Mouse (Mus musculus): ENCODE measurements around the gene Gtdc1.

Gtdc1 gene

GRCm38 (mm10) chr2:44569140-44569952 lies 358.1 kb downstream of the Gtdc1 start:
- no peak for DNase-seq

DNA sequence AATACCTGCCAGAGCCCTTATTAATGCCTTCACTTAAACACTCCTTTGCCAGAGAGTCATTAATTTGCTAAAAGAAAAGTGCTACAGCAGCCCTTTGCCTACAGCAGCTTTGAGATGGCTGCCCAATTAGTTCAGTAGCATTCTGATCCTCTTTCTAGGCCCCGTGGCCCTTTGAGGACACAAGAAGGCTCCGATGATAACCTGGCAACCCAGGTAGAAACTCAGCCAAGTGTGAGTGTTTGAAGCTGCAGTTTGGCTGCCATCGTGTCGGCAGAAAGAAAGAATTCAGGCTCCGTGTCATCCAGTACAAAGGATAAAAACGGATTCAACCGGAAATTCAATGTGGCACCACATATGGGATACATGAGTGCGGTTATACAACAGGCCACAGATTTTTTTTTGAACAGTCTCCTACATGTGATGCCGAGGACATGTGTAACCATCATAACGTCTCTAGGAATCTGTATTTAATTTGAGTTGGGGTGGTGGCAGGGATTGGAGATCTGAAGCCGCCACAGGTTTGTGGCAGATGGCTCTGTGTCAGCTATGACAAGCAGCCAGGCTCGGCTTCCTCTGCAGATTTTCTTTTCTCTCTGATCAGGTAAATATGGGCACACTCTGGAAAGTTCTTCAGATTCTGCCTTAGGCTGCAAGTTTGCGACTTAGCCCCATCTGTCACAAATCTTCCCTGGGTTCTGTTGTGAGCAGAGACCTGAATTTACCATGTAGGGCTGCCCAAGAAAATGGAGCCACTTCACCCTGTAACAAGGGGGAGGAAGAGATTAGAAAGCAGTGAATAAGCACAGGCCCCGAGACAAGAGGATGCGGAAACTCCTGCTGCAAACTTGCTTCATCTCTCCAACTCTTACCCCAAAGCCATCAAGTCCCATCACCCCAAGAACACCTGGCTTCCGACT lies 362.4 kb downstream of the Gtdc1 start:
- DNase-seq: no peak

GRCm38 (mm10) chr2:44561789-44562188 lies 365.7 kb downstream of the Gtdc1 start:
- no peak for DNase-seq

- no peak for DNase-seq
Measured at GRCm38 (mm10) chr2:44559242-44559944, 368.1 kb downstream of the Gtdc1 start.

DNA sequence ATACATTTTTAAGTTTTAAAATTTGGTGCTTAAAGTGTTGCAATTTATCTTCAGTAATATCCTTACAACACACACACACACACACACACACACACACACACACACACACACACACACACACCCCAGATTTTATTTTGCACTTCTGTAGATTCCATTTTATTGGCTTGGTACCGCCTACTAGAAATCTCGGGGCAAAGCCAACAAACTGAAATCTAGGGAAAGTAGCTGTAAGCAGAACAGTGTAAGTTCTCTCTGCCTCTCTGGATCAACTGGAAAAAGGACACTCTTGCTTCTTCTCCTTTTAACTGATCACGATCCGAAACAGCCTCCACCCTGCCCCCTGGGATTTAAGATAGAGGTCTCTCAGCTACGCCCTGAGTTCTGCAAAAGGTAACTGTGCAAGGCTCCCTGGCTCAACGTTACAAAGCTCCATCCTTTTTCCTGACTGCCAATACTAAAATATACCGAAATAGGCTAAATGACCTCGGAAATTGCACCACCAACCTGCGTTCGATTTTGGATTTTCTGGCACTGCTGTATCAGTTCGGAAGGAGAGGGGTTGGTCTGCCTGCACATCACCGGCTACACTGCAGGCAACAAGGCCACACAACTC lies 369.7 kb downstream of the Gtdc1 start:
- DNase-seq: no peak

GRCm38 (mm10) chr2:44556861-44557592 lies 370.4 kb downstream of the Gtdc1 start:
- DNase-seq: no peak

- no peak for DNase-seq
Measured at GRCm38 (mm10) chr2:44554716-44555115, 372.7 kb downstream of the Gtdc1 start.

DNA sequence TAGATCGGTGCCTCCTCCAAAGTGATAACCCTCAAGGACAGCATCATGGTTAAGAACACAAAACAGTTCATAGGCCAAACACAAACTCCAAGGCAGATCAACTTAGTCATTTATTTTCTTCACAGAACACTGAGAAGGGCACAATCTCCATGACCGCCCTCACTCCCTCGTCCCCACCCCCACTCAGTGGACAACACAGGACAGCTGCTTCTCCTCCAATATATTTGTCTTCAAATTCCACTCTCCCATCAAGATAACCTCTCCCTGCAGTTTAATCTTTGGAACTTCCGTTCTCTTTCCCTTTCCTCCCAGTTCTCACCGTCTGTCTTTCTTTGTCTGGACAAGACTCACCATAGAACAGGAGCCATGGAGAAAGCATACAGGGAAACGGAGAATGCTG lies 378.1 kb downstream of the Gtdc1 start:
- no peak for DNase-seq

DNA sequence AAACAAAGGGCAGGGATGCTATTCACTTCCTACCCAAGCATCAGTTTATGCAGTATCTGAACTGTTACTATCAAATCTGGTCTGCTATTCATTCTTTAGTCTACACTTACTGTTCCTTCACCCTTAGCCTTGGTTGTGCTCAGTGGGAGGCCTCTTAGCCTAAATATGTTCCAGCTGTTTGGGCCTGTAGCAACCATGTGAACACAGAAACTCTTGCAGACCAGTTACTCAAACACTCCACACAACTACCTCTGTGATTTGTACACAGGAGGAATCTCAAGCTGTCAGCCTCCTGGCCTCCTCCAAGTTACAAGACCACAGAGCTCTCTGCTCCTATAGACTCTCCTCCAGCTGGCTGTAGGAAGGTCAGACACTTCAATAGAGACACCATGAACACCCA lies 384.7 kb downstream of the Gtdc1 start:
- DNase-seq: no peak

DNA sequence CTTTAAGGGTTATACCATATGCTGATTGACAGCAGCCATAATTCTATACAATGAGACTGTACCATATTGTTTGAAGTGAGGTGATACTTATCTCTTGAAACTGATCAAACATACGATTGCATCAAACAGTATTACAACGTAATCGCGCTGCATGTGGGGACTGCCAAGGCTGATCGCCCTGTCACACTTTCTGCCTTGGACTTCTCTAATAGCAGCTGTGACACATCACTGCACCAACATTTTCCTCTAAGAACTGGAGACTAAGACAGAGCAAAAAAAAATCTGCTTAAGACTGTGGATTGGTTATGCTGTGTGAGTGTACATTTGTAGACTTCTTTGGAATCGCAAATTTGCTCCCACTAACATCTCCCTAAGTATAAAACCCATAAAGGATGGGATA lies 385.7 kb downstream of the Gtdc1 start:
- no peak for DNase-seq

- no peak for DNase-seq
Measured at GRCm38 (mm10) chr2:44540881-44541280, 386.6 kb downstream of the Gtdc1 start.

DNA sequence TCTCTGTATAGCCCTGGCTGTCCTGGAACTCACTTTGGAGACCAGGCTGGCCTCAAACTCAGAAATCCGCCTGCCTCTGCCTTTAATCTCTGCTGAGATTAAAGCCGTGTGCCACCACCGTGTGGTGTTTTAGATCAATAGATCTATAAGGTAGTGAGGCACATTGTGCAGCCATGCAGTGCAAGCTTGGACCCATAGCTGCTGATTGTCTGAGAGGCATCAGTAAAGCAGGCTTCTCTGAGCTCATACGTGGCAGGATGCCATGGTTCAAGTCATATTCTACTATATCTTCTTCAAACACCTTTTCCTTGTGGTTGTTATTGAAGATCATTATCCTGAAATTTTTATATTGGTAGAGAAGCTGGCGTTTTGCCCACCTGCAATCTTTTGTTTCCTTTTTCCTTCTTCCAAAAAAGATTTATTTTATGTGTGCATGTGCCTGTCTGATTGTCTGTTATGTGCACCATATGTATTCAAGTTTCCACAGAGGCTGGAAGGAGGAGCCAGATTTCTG lies 388.3 kb downstream of the Gtdc1 start:
- DNase-seq: no peak

DNA sequence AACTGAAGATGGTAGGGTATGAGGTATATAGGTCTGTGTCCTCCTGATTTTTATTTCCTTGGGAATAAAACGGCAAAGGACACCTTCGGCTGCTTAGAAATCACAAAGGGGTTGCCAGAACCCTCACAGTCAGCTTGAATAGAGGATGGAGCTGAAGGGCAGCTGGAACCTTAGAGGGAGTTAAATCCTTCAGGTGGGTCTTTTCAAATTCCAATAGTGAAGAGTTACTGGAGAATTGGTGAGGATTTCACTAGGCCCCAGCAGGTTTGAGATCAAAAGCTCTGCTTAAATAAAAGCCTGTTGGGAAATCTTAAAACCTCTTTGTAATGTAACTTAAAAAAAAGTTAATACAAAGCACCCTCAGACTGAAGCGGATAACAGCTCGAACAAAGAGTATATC lies 389.3 kb downstream of the Gtdc1 start:
- no peak for DNase-seq

GRCm38 (mm10) chr2:44535760-44536159 lies 391.7 kb downstream of the Gtdc1 start:
- DNase-seq: no peak

DNA sequence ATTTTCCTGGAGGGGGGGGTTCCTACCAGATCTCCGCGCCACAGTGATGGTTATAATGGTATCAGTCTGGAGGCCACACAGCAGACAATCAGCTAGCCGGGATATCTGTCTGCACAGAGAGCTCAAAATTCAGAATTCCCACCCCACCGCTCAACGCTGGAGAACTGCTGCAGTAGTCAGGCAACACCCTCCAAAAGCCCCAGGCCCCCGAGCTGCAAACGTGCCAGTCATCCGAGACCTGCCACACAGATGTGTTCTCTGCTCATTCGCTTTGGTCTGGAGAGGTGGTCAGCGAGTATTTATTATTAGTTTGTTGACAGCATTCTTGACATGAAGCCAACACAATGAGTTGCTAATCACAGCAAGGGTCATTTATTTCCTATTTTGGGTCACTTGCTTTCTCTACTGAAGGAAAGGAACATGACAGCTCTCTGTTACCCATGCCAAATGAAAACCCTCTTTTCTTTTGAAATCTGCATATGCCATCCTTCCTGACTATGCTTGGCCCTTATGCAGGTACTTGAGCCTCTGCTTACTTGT lies 392.3 kb downstream of the Gtdc1 start:
- DNase-seq: no peak

DNA sequence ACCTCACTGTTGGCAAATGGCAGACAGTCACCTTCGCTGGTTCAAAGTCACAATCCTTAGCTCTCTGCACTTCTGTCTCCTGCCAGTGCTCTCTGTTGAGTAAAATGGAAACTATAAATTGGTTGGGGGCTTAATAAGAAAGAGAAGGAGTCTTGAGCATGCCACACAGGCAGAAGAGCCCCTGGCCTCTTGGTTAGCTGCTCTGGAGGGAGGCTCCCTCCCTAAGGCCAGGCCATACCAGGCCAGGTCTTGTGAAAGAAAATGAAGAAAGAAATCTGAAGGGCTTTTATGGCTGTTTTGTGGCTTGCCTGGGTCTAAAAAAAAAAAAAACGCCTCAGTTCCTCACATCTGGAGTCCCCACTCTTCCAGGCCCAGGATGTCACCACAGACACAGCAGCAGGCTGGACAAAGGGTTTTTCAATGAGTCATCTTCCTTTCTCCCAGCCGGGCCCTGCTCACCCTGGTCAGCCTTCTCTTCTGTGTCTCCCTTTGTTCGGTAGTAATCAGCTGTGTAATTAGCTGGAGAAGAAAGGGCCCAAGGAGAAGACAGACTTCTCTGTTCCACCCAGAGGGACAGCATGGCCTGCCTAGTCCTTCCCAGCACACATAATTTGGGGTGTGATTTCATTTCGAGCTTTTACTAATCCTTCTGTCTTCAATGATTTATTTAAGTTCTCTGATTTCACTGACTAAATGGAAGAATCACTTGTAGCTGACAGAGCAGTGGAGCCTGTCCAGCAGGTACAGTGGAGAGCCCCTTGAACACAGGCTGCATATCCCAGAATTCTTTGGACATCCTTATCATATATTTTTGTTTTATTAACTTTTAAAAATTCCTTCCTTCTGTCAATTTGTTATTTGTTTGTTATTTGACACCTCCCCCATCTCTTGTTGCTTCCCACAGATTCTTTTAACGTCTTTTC lies 401.1 kb downstream of the Gtdc1 start:
- DNase-seq: no peak

DNA sequence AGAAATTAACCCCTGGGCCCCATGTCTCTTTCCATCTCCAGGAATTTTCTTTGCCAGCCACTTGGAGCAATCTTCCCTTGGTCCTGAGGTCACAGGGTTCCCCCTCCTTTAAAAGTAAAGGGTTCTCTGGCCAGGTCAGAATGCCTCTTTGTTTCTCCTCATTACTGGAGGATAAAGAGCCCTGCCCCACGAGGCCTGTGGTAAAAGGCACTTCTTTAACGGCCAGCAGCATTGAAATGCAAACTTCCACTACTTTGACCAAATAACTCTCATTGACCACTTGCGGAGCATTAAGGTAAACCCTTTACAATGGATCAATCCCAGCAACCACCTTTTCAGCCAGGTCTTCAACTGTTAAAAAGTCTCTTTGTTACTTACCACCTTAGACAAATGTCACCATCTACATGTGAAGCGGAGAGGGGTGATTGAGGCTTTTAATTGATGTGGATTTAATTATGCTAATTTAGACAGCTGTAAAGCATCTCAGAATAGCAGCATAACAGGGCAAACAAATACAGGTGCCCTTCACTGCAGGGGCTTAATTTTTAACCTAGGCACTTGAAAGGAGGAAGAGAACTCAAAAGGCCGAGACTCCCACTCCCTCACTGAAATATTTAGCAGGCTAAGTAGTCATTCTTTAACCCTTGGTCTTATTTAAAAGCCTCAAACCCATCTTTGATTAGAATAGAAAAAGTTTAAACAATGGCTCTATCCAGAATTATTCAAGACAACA lies 402.1 kb downstream of the Gtdc1 start:
- DNase-seq: no peak

- DNase-seq: no peak
Measured at GRCm38 (mm10) chr2:44519236-44519635, 408.2 kb downstream of the Gtdc1 start.

- no peak for DNase-seq
Measured at GRCm38 (mm10) chr2:44518085-44518484, 409.4 kb downstream of the Gtdc1 start.
